Mouse (Mus musculus): ENCODE measurements around the gene Slc6a6.

- TF ChIP-seq POLR2A (IDR thresholded peaks at IDR 0.05; ENCODE audit: borderline replicate concordance, extremely low read depth, insufficient read depth, insufficient read length, poor library complexity, severe bottlenecking): no peak
- peak; percentile 99 for TF ChIP-seq CTCF (IDR thresholded peaks at IDR 0.05; ENCODE audit: borderline replicate concordance, extremely low read depth, insufficient read depth, insufficient read length)
These were observed 57.2 kb downstream of the Slc6a6 start for GRCm38 (mm10) chr6:91741046-91741445.

All from brain, embryonic 14.5 days (tissue).